Mouse (Mus musculus) midbrain, embryonic 12.5 days (tissue): ENCODE data around the gene Olfr1356. TPM values are rescaled to one million over a fixed set of nuclear protein-coding genes. Genes with fewer than 3 reads are reported as not detected.
A peak's percentile ranks its signal among the peaks of the same experiment; 100 is the strongest.
"Not testable (repeated sequence)": the region's sequence is repeated elsewhere in the genome, so short reads cannot be mapped to it uniquely, and the experiment has no call there.

Source experiments
- ATAC-seq: fragments of 200-750 bp; cut with Nextera tagmentation; 2 replicates; pipeline ENCODE4 v1.8.0; 2017; ENCODE audit warnings: low read depth, moderate TSS enrichment, moderate library complexity; ENCODE audit not compliant: low FRiP score
- H3K27ac ChIP-seq: fragments of 300-500 bp; sonication (generic); replicated peaks from 2 replicates; pipeline ENCODE4 v1.5.1; 2016; ENCODE audit warnings: mild to moderate bottlenecking
- H3K27me3 ChIP-seq: fragments of 300-500 bp; sonication (generic); 2 replicates; pipeline ENCODE4 v1.6.1; 2016; ENCODE audit warnings: mild to moderate bottlenecking
- H3K36me3 ChIP-seq: fragments of 300-500 bp; sonication (generic); 2 replicates; pipeline ENCODE4 v1.6.1; 2016
- H3K4me1 ChIP-seq: fragments of 300-500 bp; sonication (generic); 2 replicates; pipeline ENCODE4 v1.6.1; 2016
- H3K4me2 ChIP-seq: fragments of 300-500 bp; sonication (generic); replicated peaks from 2 replicates; pipeline ENCODE4 v1.6.1; 2016; ENCODE audit warnings: mild to moderate bottlenecking, moderate library complexity
- H3K4me3 ChIP-seq: fragments of 300-500 bp; sonication (generic); 2 replicates; pipeline ENCODE4 v1.5.1; 2016; ENCODE audit warnings: mild to moderate bottlenecking
- H3K9ac ChIP-seq: fragments of 300-500 bp; sonication (generic); replicated peaks from 2 replicates; pipeline ENCODE4 v1.6.1; 2016; ENCODE audit warnings: mild to moderate bottlenecking, moderate library complexity
- H3K9me3 ChIP-seq: fragments of 300-500 bp; sonication (generic); 2 replicates; pipeline ENCODE4 v1.6.1; 2016; ENCODE audit warnings: mild to moderate bottlenecking
- WGBS: fragments of 180-500 bp; shearing (Covaris S2); methylation state at CpG from one replicate; pipeline ENCODE4 v1.1.7; 2016; 5-methylcytosine and 5-hydroxymethylcytosine counted together
- polyA plus RNA-seq: library from polyadenylated mRNA; unstranded; fragments of >200 nt; fragmentation: Nextera tagmentation; extraction: Ambion mirVana; gene quantifications from 2 replicates; pipeline ENCODE4 v1.2.1, GENCODE M21; 2016

Olfr1356 gene
- polyA plus RNA-seq: not detected in 2 replicates

DNA sequence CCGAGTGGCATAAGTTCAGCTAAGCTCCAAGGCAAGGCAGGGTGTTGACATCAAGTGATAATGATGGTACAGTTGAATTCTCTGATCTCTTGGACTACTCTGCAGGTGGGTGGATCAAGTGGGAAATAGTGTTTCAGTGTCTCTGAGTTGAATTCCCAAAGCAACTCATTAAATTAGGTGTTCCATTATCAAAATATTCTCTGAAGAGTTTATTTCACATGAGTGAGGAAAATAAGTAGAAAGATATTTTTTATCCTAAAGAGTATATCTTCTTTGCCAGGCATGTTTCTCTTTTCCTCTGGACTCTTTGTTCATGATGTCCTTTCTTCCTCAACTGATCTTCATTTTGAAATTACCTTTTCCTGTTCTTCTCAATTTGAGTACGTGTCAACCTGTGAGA is at the start of gene Olfr1356:
TSS of gene Olfr1356 (minus strand) at position 101 of the 400 bp plus-strand sequence.
- WGBS: 84% methylated on average over 2 of the region's 2 CpGs
- Histone ChIP-seq H3K9ac (no peak within 1 kb of the TSS), H3K27ac (no peak within 1 kb of the TSS), H3K4me1 (no peaks in the 10 kb centered on the region), H3K27me3 (no peaks in the 10 kb centered on the region), H3K4me3 (no peak within 1 kb of the TSS), H3K36me3 (no peaks in the 10 kb centered on the region), H3K4me2 (no peak within 1 kb of the TSS), H3K9me3 (no peaks in the 10 kb centered on the region)
- no peak for ATAC-seq

DNA sequence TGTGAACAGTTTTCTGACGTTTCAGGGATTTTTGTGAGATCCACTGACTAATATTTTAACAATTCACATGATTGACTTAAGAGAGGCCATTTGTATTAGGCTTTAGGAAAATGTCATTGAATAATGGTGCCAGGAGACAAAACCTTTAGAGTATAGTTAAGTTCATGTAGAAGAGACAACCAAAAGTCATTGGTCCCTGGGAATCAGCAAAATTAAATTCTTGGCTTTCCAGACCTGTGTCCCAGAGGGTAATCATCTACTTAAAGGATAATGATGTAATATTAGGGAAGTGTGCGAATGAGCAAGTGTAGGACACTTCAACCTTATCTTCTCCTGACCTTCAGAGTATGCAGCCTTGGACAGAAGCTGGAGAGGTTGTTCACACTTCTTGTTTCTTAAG is 23.3 kb upstream of the Olfr1356 start, which contains the start of gene Olfr1355:
TSS of gene Olfr1355 (plus strand) at position 301 of the 400 bp plus-strand sequence.
- no peaks in the 10 kb centered on the region for H3K4me1 ChIP-seq
- WGBS: 65% methylated on average over 2 of the region's 2 CpGs
- no peak within 1 kb of the TSS for H3K27ac ChIP-seq
- no peak within 1 kb of the TSS for H3K9ac ChIP-seq
- H3K4me3 ChIP-seq: no peak within 1 kb of the TSS
- H3K36me3 ChIP-seq: no peaks in the 10 kb centered on the region
- ATAC-seq: no peak
- H3K27me3 ChIP-seq: no peaks in the 10 kb centered on the region
- no peak within 1 kb of the TSS for H3K4me2 ChIP-seq
- H3K9me3 ChIP-seq: peaks cover 6% of the 10 kb centered on the region; the same call in 1 of the 2 replicates

DNA sequence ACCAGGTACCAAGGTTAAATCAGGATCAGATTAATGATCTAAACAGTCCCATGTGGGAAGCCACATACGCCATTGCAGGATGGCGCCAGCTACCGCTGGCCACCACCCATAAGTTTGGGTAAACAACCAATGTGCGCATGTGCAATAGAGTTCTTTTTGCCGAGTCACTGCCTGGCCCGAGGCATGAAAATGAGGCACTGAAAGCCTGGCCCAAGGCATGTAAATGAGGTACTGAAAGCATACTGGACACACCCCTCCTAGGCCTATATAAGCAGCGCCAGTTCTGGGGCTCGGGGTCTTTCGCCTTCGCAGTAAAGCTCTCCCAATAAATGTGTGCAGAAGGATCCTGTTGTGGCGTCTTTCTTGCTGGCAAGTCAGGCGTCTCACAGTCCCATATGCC is 11.5 kb downstream of the Olfr1356 start:
- H3K4me1 ChIP-seq, H3K4me2 ChIP-seq, H3K36me3 ChIP-seq, H3K27me3 ChIP-seq, ATAC-seq, H3K27ac ChIP-seq, H3K9me3 ChIP-seq, H3K4me3 ChIP-seq, H3K9ac ChIP-seq: not testable (repeated sequence)
- 89% methylated on average over 12 of the region's 12 CpGs for WGBS

DNA sequence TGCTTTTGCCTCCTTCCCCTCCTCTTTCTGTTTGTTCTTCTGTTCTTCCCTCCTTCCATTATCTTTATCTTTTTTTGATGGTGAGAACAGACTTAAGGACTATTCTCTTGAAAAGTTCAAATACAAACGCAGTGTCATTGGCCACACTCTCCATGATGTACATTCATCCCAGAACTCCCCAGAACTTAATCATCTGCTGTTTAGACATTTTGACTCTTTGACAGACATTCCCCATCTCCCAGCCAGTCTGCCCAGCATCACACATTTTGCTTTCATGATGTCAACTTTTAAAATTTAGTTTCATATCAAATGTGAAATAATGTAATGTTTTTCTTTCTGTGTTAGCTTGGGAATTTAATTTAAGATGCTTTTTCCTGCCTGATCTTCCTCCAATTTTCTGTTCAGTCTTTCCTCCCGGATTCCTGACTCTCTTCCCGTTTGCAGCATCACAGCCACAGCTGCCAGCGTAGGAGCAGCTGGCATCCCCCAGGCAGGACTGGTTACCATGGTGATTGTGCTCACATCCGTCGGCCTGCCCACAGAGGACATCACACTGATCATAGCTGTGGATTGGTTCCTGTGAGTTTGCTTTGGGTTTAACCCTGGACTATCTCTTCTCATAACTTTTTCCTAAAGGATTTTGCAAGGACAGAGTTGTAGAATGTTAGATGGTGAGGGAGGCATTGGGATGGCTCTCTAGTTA is 39.5 kb downstream of the Olfr1356 start:
- H3K27ac ChIP-seq: no peak overlapping the region
- no peak overlapping the region for H3K9ac ChIP-seq
- H3K9me3 ChIP-seq: no peaks in the 10 kb centered on the region
- no peaks in the 10 kb centered on the region for H3K4me1 ChIP-seq
- ATAC-seq: peak; percentile 95
- H3K27me3 ChIP-seq: no peaks in the 10 kb centered on the region
- H3K4me2 ChIP-seq: no peak overlapping the region
- no peak overlapping the region for H3K4me3 ChIP-seq
- no peaks in the 10 kb centered on the region for H3K36me3 ChIP-seq
- 50% methylated on average over 6 of the region's 6 CpGs for WGBS

DNA sequence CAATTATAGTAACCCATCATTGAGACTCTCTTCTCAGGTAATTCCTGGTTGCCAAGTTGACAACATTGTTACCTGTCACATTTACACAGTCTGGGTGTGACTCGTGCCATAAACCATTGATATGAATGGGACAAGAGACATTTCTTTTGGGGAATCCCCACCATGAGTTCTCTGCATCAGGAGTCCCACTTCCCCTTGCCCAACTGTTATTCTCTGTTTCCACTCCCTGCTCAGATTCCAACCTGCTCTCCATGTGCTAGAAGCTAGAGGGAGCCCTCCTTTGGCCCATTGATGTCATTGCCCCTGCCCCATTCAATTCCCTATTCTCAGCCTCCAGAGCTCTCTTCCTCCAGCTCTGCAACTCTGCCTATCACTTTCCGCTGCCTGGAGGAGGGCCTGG is 50.5 kb downstream of the Olfr1356 start:
- Histone ChIP-seq H3K4me1 (no peaks in the 10 kb centered on the region), H3K27me3 (no peaks in the 10 kb centered on the region), H3K36me3 (no peaks in the 10 kb centered on the region), H3K9me3 (no peaks in the 10 kb centered on the region), H3K4me2 (no peak overlapping the region), H3K4me3 (no peak overlapping the region), H3K9ac (no peak overlapping the region), H3K27ac (no peak overlapping the region)
- WGBS: 87% methylated on average over 2 of the region's 2 CpGs
- no peak for ATAC-seq

Other genes with a start within 250 kb of the Olfr1356 start
- gene Olfr1357, start 234.1 kb downstream of the Olfr1356 start, polyA plus RNA-seq: not detected in 2 replicates
- gene Casp14, start 133.9 kb downstream of the Olfr1356 start, polyA plus RNA-seq: not detected in 2 replicates
- gene Ccdc105, start 99.1 kb downstream of the Olfr1356 start, polyA plus RNA-seq: 0.17 TPM in 2 replicates
- gene Slc1a6, start 71.7 kb downstream of the Olfr1356 start, polyA plus RNA-seq: 1.8 and 2.4 TPM in 2 replicates
- gene Olfr1355, start 23.4 kb upstream of the Olfr1356 start, polyA plus RNA-seq: not detected in 2 replicates
- gene Olfr1354, start 61.0 kb upstream of the Olfr1356 start, polyA plus RNA-seq: not detected in 2 replicates
- gene Olfr8, start 98.5 kb upstream of the Olfr1356 start, polyA plus RNA-seq: not detected in 2 replicates
- gene Olfr1353, start 111.1 kb upstream of the Olfr1356 start, polyA plus RNA-seq: not detected in 2 replicates
- gene Olfr1352, start 128.9 kb upstream of the Olfr1356 start, polyA plus RNA-seq: not detected in 2 replicates
- not detected in 2 replicates for gene Olfr1351, start 160.3 kb upstream of the Olfr1356 start, polyA plus RNA-seq
- 0.27 and 0.28 TPM in 2 replicates for gene Olfr57, start 176.6 kb upstream of the Olfr1356 start, polyA plus RNA-seq
- 52.7 and 55.8 TPM in 2 replicates for gene 2610008E11Rik, start 245.4 kb upstream of the Olfr1356 start, polyA plus RNA-seq